Mouse (Mus musculus) testis, adult 2 months (tissue): Measurements from ENCODE around the gene Cfp. TPM values are rescaled to one million over a fixed set of nuclear protein-coding genes. Genes with fewer than 3 reads are reported as not detected.

ENCODE experiments used
- H3K27ac ChIP-seq: fragments of 200-500 bp; 2 replicates; pipeline ENCODE4 v1.5.1; 2012; ENCODE audit warnings: low read depth, low read length; ENCODE audit not compliant: control insufficient read depth, insufficient read depth
- H3K27me3 ChIP-seq: fragments of 200-500 bp; 2 replicates; pipeline ENCODE4 v1.6.1; 2012; ENCODE audit warnings: mild to moderate bottlenecking, low read length, moderate library complexity; ENCODE audit not compliant: control insufficient read depth, insufficient read depth
- H3K36me3 ChIP-seq: fragments of 200-500 bp; 2 replicates; pipeline ENCODE4 v1.6.1; 2012; ENCODE audit warnings: mild to moderate bottlenecking, low read length; ENCODE audit not compliant: control insufficient read depth, insufficient read depth
- H3K4me1 ChIP-seq: fragments of 200-500 bp; 2 replicates; pipeline ENCODE4 v1.6.1; 2012; ENCODE audit warnings: low read length; ENCODE audit not compliant: control insufficient read depth, insufficient read depth
- H3K4me3 ChIP-seq: fragments of 200-500 bp; 2 replicates; pipeline ENCODE4 v1.5.1; 2012; ENCODE audit warnings: low read depth, mild to moderate bottlenecking, low read length, moderate library complexity, mixed read lengths; ENCODE audit not compliant: control insufficient read depth
- CTCF ChIP-seq: fragments of 200-500 bp; IDR thresholded peaks from 2 replicates; pipeline ENCODE4 v1.5.1; 2012; ENCODE audit warnings: low read depth, mild to moderate bottlenecking, inconsistent platforms, low read length, moderate library complexity; ENCODE audit not compliant: control insufficient read depth, insufficient read depth, insufficient replicate concordance
- POLR2A ChIP-seq: fragments of 200-500 bp; IDR thresholded peaks from 2 replicates; pipeline ENCODE4 v1.6.1; 2012; ENCODE audit warnings: low read depth, mild to moderate bottlenecking, inconsistent platforms, low read length, moderate library complexity; ENCODE audit not compliant: control insufficient read depth
- polyA plus RNA-seq: library from polyadenylated mRNA; depleted of rRNA; stranded (reverse); fragments of >200 nt; gene quantifications from 2 replicates; pipeline ENCODE4 v1.2.3, GENCODE M21; 2012; rRNA removed

Cfp gene
- polyA plus RNA-seq, 1 experiment: 1.0 TPM

DNA sequence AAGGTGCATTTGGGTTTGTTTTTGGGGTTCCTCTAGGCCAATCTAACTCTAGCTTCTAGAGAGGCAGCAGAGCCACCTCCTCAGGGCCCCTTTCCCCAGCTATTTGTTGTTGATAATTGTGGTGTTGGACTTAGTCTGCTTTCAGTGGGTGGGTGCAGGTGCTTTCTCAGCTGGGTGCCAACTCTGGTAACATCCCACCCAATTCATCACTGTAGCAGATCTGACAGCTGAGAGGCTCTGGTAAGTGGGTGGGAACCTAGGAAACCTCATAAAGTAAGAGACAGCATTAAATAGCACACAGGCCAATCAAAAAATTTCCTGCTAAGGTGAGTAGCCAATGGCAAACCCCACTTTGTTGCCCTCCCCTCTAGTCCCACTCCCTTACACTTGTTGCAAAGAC lies 6.4 kb downstream of the Cfp start:
- TF ChIP-seq POLR2A: no peak
- no peak for TF ChIP-seq CTCF

DNA sequence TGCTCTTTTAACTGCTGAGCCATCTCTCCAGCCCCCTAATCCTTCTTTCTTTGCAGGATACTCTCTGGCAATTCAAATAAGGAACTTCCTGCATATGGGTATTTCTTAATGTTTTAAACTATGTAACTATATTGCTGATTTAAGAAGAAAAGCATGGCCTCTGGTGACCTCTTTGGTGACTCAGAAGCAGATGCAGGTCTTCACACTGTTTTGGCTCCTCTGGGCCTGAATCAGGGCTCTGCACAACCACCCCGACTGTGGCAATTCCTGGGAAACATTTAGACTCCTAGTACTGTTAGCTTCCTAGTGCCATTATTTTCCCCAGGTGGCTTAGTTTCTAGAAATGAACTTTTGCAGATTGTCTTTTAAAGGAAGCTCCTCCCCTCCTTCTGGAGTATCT lies 7.8 kb downstream of the Cfp start:
- H3K36me3 ChIP-seq: no peaks in the 10 kb centered on the region
- peaks cover 3% of the 10 kb centered on the region for H3K4me1 ChIP-seq
- TF ChIP-seq CTCF (no peak), POLR2A (no peak)
- H3K4me3 ChIP-seq: no peak overlapping the region
- H3K27me3 ChIP-seq: no peaks in the 10 kb centered on the region
- H3K27ac ChIP-seq: no peak overlapping the region

More for the DNA sequence above, 6.4 kb downstream of the Cfp start:
- Histone ChIP-seq H3K27me3 (no peaks in the 10 kb centered on the region), H3K4me3 (no peak overlapping the region), H3K36me3 (no peaks in the 10 kb centered on the region), H3K27ac (no peak overlapping the region), H3K4me1 (peaks cover 3% of the 10 kb centered on the region)

DNA sequence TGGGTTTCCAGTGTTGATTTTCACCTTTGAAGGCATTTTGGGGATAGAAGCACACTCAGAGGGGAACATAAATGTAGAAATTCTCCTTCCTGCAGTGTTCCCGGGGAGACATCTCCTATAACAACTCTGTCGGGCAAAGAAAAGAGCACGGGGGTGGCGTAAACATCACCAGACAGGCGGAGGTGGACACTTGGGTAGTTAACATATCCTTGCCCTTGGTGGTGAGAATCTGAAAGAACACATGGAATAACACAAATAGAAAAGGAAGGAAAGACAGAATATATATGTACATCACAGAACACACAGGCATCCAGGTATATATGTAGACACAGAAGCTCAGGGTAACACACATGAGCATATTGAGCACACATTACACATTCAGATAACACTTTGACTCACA lies 10.0 kb downstream of the Cfp start:
- peaks cover 3% of the 10 kb centered on the region for H3K4me1 ChIP-seq
- no peak overlapping the region for H3K4me3 ChIP-seq
- TF ChIP-seq CTCF: no peak
- no peak for TF ChIP-seq POLR2A
- H3K27me3 ChIP-seq: no peaks in the 10 kb centered on the region
- no peak overlapping the region for H3K27ac ChIP-seq
- H3K36me3 ChIP-seq: no peaks in the 10 kb centered on the region

DNA sequence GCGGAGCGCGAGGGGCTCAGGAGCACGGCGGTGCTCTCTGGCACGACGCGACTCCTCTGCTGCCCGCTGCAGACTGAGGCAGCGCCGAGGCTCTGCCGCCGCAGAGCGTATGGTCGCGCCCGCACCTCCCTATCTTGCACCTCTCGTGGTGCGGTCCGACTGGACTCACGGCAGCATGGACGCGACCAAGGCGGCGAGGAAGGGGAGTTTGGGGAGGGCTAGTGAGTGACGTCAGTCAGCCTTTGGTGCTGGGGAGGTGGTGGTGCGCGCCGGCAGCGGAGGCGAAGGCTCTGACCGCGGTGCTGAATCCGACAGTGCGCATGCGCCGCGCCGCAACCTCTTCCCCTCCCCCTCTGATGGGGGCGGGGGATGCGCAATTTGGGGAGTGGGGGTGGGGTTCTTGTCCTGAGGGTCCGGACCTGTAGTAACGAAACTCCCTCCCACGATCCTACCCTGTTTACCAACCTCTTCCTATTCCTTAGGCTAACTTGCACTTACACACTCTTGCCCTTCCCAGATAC lies 10.5 kb downstream of the Cfp start, which contains the start of gene Syn1:
Gene Syn1 (minus strand): TSS at position 161 of the 521 bp plus-strand sequence.
- Histone ChIP-seq H3K27ac (no peak within 1 kb of the TSS), H3K4me1 (peaks cover 3% of the 10 kb centered on the region)

DNA sequence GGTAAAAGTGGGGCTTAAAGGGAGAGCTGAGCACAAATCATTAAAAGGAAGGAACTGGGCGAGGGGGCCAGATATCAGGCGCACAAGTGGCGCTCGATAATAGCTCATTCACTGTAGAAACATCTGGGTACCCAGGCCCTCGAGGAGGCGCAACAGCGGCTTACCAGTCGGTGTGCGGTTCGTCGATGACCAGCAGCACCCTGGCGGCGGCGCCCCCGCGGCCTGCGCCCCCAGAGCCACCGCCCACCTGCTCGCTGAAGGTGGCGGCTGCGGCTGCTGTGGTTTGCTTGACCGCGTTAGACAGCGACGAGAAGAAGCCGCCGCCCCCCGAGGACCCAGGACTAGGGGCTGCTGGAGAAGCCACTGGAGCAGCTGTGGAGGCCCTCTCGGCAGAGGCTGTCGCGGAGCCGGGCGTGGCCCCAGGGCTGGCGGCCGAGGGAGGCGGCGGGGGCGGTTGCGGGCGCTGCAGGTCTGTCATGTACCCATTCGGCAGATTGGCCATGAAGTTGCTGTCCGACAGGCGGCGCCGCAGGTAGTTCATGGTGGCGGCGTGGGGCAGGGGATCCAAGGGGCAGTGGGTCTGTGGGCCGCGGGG lies 11.0 kb downstream of the Cfp start:
- TF ChIP-seq POLR2A (no peak), CTCF (no peak)
- H3K4me3 ChIP-seq: peak overlapping the region; percentile 80
- no peaks in the 10 kb centered on the region for H3K27me3 ChIP-seq
- H3K36me3 ChIP-seq: no peaks in the 10 kb centered on the region
- no peak overlapping the region for H3K27ac ChIP-seq
- H3K4me1 ChIP-seq: peaks cover 3% of the 10 kb centered on the region

More for the DNA sequence above, 10.5 kb downstream of the Cfp start, which contains the start of gene Syn1:
- Histone ChIP-seq H3K4me3 (peak within 1 kb of the TSS; percentile 80), H3K27me3 (no peaks in the 10 kb centered on the region), H3K36me3 (no peaks in the 10 kb centered on the region)
- TF ChIP-seq CTCF: no peak
- no peak for TF ChIP-seq POLR2A

DNA sequence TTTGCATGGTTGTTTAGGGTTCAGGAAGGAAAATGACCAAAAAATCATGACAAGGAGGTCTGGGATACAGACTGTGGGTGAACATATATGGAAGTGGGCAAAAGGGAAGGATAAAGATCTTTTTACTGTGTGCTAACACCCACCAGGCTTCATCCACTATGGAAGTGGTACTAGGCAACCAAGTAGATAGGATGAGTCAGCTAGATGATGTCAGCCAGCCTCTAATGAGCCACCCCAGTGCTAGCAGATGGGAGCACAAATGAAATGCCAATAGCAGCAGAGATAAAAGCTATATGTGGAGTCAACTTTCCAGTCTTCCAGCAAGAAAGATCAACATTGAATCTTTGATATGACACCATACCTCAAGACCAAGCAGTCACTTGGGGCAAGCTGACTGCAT lies 16.3 kb downstream of the Cfp start:
- H3K4me1 ChIP-seq: no peaks in the 10 kb centered on the region
- TF ChIP-seq CTCF: no peak
- TF ChIP-seq POLR2A: no peak
- no peak overlapping the region for H3K27ac ChIP-seq
- no peaks in the 10 kb centered on the region for H3K27me3 ChIP-seq
- H3K4me3 ChIP-seq: no peak overlapping the region
- no peaks in the 10 kb centered on the region for H3K36me3 ChIP-seq

DNA sequence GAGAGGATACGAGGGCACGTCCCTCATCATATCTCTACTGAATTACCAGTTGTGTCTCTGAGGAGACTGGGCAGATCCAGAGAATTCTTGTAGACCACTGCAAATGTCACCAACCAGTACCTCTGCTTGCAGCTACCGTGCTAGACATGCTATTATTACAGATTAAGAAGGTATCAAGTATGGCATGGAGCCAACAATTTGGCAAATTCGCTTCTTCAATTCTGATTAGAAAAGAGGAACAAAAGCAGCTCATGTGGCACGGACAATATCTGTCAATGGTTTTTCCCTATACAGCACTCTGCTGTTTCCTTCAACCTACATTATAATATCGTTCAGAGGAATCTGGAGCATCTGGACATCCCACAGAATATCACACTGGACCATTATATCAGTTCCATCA lies 17.6 kb downstream of the Cfp start:
- Histone ChIP-seq H3K27me3 (no peaks in the 10 kb centered on the region), H3K4me1 (no peaks in the 10 kb centered on the region), H3K27ac (no peak overlapping the region), H3K36me3 (no peaks in the 10 kb centered on the region), H3K4me3 (no peak overlapping the region)
- TF ChIP-seq CTCF (no peak), POLR2A (no peak)

DNA sequence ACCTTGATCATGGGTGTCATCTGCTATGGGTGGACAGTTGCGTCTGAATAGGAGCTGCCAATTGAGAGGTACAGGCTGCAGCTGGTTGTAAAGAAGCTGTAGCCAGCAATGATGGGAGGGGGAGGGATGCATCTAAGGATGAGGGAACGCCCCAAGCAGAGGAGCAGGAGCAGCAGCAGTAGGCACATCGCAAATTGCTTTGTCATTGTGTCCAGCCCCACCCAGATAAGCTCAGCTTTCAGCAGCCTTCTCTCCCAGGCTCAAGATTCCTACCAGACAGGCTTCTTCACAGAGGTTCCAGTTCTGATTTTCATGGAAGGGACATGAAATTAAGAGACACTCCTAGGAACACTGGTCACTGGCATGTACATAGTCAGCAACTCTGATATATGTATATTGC lies 21.3 kb downstream of the Cfp start:
- Histone ChIP-seq H3K27ac (no peak overlapping the region), H3K27me3 (no peaks in the 10 kb centered on the region), H3K36me3 (no peaks in the 10 kb centered on the region), H3K4me1 (no peaks in the 10 kb centered on the region), H3K4me3 (no peak overlapping the region)
- TF ChIP-seq CTCF: no peak
- no peak for TF ChIP-seq POLR2A

Other genes with a start within 250 kb of the Cfp start
- gene Cdk16, start 243.6 kb downstream of the Cfp start, polyA plus RNA-seq: 135 and 145 TPM in 2 replicates
- 4.9 and 5.6 TPM in 2 replicates for gene Usp11, start 227.6 kb downstream of the Cfp start, polyA plus RNA-seq
- 25.5 and 29.4 TPM in 2 replicates for gene Araf, start 133.7 kb downstream of the Cfp start, polyA plus RNA-seq
- 2.4 and 3.4 TPM in 2 replicates for gene Timp1, start 61.4 kb downstream of the Cfp start, polyA plus RNA-seq
- gene Syn1, start 10.6 kb downstream of the Cfp start, polyA plus RNA-seq: 0.16 TPM in 2 replicates
- 1.8 and 1.9 TPM in 2 replicates for gene Elk1, start 19.1 kb upstream of the Cfp start, polyA plus RNA-seq
- 5.9 and 6.3 TPM in 2 replicates for gene Uxt, start 30.5 kb upstream of the Cfp start, polyA plus RNA-seq
- 0.30 and 0.31 TPM in 2 replicates for gene Zfp182, start 130.8 kb upstream of the Cfp start, polyA plus RNA-seq
- gene Spaca5, start 136.9 kb upstream of the Cfp start, polyA plus RNA-seq: 40.9 and 62.3 TPM in 2 replicates
- 0.05 and 0.09 TPM in 2 replicates for gene Zfp300, start 158.0 kb upstream of the Cfp start, polyA plus RNA-seq
- gene Ssxa1, start 184.3 kb upstream of the Cfp start, polyA plus RNA-seq: 0.60 and 1.8 TPM in 2 replicates
- 1.1 and 1.4 TPM in 2 replicates for gene Gm21876, start 244.1 kb upstream of the Cfp start, polyA plus RNA-seq